Mouse (Mus musculus) kidney, embryonic 16.5 days (tissue): ENCODE results near the gene Olfr370. TPM values are rescaled to one million over a fixed set of nuclear protein-coding genes. Genes with fewer than 3 reads are reported as not detected.
A peak's percentile ranks its signal among the peaks of the same experiment; 100 is the strongest.

ENCODE experiments used
- ATAC-seq: fragments of 200-750 bp; cut with Nextera tagmentation; 2 replicates; pipeline ENCODE4 v1.8.0; 2017; ENCODE audit warnings: moderate TSS enrichment; ENCODE audit not compliant: low FRiP score, low TSS enrichment
- H3K27ac ChIP-seq: fragments of 300-500 bp; sonication (generic); 2 replicates; pipeline ENCODE4 v1.5.1; 2014; ENCODE audit warnings: low read length
- H3K27me3 ChIP-seq: fragments of 300-500 bp; sonication (generic); 2 replicates; pipeline ENCODE4 v1.6.1; 2014; ENCODE audit warnings: low read length, control low read depth, mixed read lengths; ENCODE audit not compliant: insufficient read depth
- H3K36me3 ChIP-seq: fragments of 300-500 bp; sonication (generic); 2 replicates; pipeline ENCODE4 v1.6.1; 2014; ENCODE audit warnings: low read length, control low read depth, mixed read lengths; ENCODE audit not compliant: insufficient read depth
- H3K4me1 ChIP-seq: fragments of 300-500 bp; sonication (generic); 2 replicates; pipeline ENCODE4 v1.6.1; 2014; ENCODE audit warnings: low read length, control low read depth, mixed read lengths; ENCODE audit not compliant: insufficient read depth
- H3K4me2 ChIP-seq: fragments of 300-500 bp; sonication (generic); replicated peaks from 2 replicates; pipeline ENCODE4 v1.6.1; 2014; ENCODE audit warnings: low read depth, low read length
- H3K4me3 ChIP-seq: fragments of 300-500 bp; sonication (generic); 2 replicates; pipeline ENCODE4 v1.5.1; 2014; ENCODE audit warnings: mild to moderate bottlenecking, low read length
- H3K9ac ChIP-seq: fragments of 300-500 bp; sonication (generic); replicated peaks from 2 replicates; pipeline ENCODE4 v1.6.1; 2014; ENCODE audit warnings: low read length
- H3K9me3 ChIP-seq: fragments of 300-500 bp; sonication (generic); 2 replicates; pipeline ENCODE4 v1.6.1; 2016; ENCODE audit warnings: low read length, control low read depth
- WGBS: fragments of 180-500 bp; shearing (Covaris S2); extraction: QIAGEN DNeasy Blood & Tissue Kit; methylation state at CpG from one replicate; pipeline ENCODE4 v1.1.7; 2014; 5-methylcytosine and 5-hydroxymethylcytosine counted together
- polyA plus RNA-seq: library from polyadenylated mRNA; unstranded; fragments of >200 nt; fragmentation: Nextera tagmentation; extraction: Ambion mirVana; gene quantifications from 2 replicates; pipeline ENCODE4 v1.2.1, GENCODE M21; 2015

Olfr370 gene
- polyA plus RNA-seq, 1 experiment from 2014 or later, result not detected

GRCm38 (mm10) chr8:83583236-83583635, 47.7 kb downstream of the Olfr370 start:
- H3K4me3 ChIP-seq, result no peak overlapping the region
- H3K4me1 ChIP-seq, result peaks cover 36% of the 10 kb centered on the region

GRCm38 (mm10) chr8:83584771-83585170, 49.2 kb downstream of the Olfr370 start:
- Histone ChIP-seq H3K27me3 (no peaks in the 10 kb centered on the region), H3K4me1 (peaks cover 29% of the 10 kb centered on the region), H3K4me2 (no peak overlapping the region), H3K9me3 (no peaks in the 10 kb centered on the region), H3K4me3 (no peak overlapping the region), H3K27ac (no peak overlapping the region), H3K36me3 (0 out of 2 replicates have a peak, but pooled peaks cover 4% of the 10 kb centered on the region), H3K9ac (no peak overlapping the region)
- ATAC-seq, result no peak
- 94% methylated on average over 1 of the region's 1 CpGs for WGBS

More at GRCm38 (mm10) chr8:83583236-83583635, 47.7 kb downstream of the Olfr370 start:
- no peak overlapping the region for H3K27ac ChIP-seq
- no peak overlapping the region for H3K4me2 ChIP-seq
- H3K27me3 ChIP-seq, result no peaks in the 10 kb centered on the region
- H3K9ac ChIP-seq, result no peak overlapping the region
- no peaks in the 10 kb centered on the region for H3K9me3 ChIP-seq
- ATAC-seq, result no peak
- 0 out of 2 replicates have a peak, but pooled peaks cover 4% of the 10 kb centered on the region for H3K36me3 ChIP-seq
- 86% methylated on average over 15 of the region's 15 CpGs for WGBS

DNA sequence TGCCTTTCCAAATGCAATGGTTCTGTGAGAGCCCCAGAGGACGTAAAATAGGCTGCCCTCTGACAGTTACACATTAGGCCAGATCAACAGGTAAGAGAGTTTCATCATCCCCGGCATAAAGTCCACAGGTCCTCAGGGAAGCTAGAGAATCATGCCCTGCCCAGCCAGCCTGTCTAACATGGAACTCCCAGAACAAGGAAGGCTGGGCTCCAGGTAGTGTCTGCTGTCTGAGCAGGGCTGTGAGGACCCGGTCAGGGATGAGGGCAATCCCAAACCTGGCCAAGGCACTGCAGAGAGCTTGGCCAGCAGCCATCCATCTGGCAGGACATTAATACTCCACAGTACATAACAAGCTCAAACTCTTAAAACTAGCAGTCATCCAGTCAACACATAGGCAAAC, 49.8 kb downstream of the Olfr370 start:
- no peak overlapping the region for H3K27ac ChIP-seq
- H3K4me2 ChIP-seq, result no peak overlapping the region
- H3K9ac ChIP-seq, result no peak overlapping the region
- H3K27me3 ChIP-seq, result no peaks in the 10 kb centered on the region
- WGBS, result 70% methylated on average over 3 of the region's 3 CpGs
- H3K36me3 ChIP-seq, result 0 out of 2 replicates have a peak, but pooled peaks cover 4% of the 10 kb centered on the region
- H3K4me3 ChIP-seq, result no peak overlapping the region
- no peak for ATAC-seq
- H3K9me3 ChIP-seq, result no peaks in the 10 kb centered on the region
- peaks cover 28% of the 10 kb centered on the region for H3K4me1 ChIP-seq

DNA sequence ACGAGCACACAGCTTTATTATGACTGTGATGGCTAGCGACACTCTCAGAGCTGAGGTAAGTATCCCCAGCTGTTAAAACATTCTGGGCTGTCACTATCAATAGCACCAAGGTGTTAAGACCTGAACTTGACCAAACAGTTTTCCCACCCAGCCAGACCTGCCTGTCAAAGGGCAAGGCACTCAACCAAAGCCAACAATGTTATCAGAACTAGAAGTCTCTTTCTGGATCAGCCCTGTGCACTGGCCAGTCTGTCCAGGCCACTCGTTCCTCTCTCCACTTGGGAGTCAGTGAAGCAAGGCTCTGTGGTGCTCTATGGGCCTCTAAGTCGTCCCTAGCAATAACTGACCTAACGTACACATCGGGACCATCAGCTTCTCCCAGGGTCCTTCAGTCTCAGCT, 52.1 kb downstream of the Olfr370 start:
- H3K9ac ChIP-seq, result no peak overlapping the region
- 53% methylated on average over 6 of the region's 6 CpGs for WGBS
- H3K4me3 ChIP-seq, result no peak overlapping the region
- H3K27me3 ChIP-seq, result no peaks in the 10 kb centered on the region
- no peaks in the 10 kb centered on the region for H3K9me3 ChIP-seq
- no peak for ATAC-seq
- no peak overlapping the region for H3K27ac ChIP-seq
- H3K36me3 ChIP-seq, result 0 out of 2 replicates have a peak, but pooled peaks cover 4% of the 10 kb centered on the region
- peaks cover 31% of the 10 kb centered on the region for H3K4me1 ChIP-seq
- H3K4me2 ChIP-seq, result no peak overlapping the region

GRCm38 (mm10) chr8:83588886-83589285, 53.3 kb downstream of the Olfr370 start:
- H3K36me3 ChIP-seq, result 0 out of 2 replicates have a peak, but pooled peaks cover under 1% of the 10 kb centered on the region
- no peak for ATAC-seq
- peaks cover 35% of the 10 kb centered on the region for H3K4me1 ChIP-seq
- H3K4me2 ChIP-seq, result no peak overlapping the region
- no peak overlapping the region for H3K9ac ChIP-seq
- no peaks in the 10 kb centered on the region for H3K27me3 ChIP-seq
- H3K9me3 ChIP-seq, result no peaks in the 10 kb centered on the region
- no peak overlapping the region for H3K27ac ChIP-seq
- 95% methylated on average over 5 of the region's 5 CpGs for WGBS
- H3K4me3 ChIP-seq, result no peak overlapping the region

DNA sequence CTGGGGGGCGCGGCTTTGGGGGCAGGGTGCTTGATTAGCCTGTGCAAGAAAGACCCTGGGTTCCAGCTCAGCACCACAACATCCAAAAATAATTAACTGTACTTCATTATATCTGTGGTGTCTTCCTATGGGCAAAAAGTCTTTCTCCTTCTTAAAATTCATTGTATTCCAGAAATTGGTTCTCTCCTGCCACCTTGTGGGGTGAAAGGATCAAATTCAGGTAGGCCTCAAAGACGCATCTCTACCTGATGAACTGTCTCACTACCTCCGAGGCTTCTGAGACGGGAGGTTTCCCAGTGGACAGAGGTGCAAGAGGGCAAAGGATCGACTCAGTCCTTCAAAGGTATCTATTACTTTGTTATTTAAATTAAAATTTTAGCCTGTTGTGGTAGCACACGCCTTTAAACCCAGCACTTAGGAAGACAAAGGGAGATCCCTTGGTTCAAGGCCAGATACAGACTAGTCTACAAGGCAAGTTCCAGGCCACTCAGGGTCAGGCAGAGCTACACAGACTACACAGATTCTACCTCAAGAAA, 55.0 kb downstream of the Olfr370 start:
- no peak overlapping the region for H3K4me3 ChIP-seq
- no peaks in the 10 kb centered on the region for H3K9me3 ChIP-seq
- H3K4me1 ChIP-seq, result peaks cover 35% of the 10 kb centered on the region
- H3K4me2 ChIP-seq, result no peak overlapping the region
- no peaks in the 10 kb centered on the region for H3K27me3 ChIP-seq
- H3K9ac ChIP-seq, result no peak overlapping the region; the same call in 1 of the 2 replicates
- no peak overlapping the region for H3K27ac ChIP-seq
- no peaks in the 10 kb centered on the region for H3K36me3 ChIP-seq
- 70% methylated on average over 7 of the region's 7 CpGs for WGBS
- ATAC-seq, result no peak

DNA sequence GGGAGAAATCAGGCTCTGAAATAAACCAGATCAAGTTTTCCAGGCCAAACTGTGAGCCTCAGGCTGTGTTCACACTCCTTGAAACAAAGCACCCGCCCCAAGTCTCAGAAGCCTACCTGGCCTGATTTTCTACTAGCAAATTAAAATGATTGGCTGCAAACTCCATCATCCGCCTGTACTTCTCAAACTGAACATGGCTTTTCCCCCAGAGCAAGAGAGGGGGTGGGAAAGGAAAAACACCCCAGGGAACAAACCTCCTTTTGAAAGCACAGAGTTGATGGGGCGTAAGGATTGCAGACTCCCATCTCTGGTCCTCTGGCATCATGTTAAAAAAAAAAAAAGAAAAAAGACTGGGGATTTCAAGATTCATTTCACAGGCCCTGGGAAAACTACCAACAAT, 57.1 kb downstream of the Olfr370 start:
- WGBS, result 59% methylated on average over 3 of the region's 3 CpGs
- H3K9ac ChIP-seq, result peak overlapping the region; percentile 58
- ATAC-seq, result no peak

DNA sequence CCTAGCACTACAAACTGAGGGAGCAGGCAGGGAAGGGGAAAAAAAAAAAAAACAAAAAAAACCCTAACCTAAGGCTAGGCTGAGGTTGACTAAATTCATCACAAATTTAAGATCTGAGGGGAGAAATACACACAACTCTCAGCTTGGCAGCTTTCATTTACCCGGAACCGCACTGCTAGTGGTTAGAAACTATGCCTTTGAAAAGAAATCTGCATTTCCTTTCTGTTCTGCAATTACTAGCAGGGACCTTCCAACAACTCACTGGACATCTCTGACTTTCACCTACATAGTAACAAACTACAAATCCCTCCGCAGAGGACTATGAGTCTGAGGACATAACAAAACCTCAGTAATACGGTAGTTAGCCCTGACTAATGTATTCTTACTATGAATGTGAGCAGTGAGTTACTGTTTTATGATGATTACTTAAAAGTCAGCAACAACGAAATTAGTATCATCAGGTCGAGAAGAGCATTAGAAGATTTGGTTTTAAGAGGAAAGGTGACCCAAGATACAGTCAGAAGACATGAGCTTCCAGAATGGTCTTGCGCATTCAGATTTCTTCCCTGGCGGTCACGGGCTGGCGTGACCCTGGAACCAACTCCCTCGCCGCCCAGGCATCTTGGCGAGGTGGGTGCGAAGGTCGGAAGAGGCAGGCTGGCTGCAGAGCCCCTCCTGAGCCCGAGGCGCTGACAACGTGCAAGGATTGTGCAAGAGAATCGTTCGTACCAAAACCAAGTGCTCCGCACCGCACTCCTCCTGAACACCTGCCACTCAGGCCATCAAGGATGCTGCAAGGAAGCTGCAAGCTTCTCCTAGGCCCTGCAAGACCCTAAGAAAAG, 58.0 kb downstream of the Olfr370 start:
- peak; percentile 41 for ATAC-seq
- Histone ChIP-seq H3K9me3 (no peaks in the 10 kb centered on the region), H3K27ac (peak overlapping the region; percentile 82), H3K9ac (peak overlapping the region; percentile 79), H3K4me3 (peak overlapping the region; percentile 72), H3K27me3 (no peaks in the 10 kb centered on the region), H3K36me3 (no peaks in the 10 kb centered on the region), H3K4me1 (peaks cover 26% of the 10 kb centered on the region), H3K4me2 (peak overlapping the region; percentile 91)
- WGBS, result 4% methylated on average over 22 of the region's 22 CpGs

More for the DNA sequence above, 57.1 kb downstream of the Olfr370 start:
- H3K9me3 ChIP-seq, result no peaks in the 10 kb centered on the region
- H3K4me1 ChIP-seq, result peaks cover 34% of the 10 kb centered on the region
- H3K27ac ChIP-seq, result no peak overlapping the region
- H3K36me3 ChIP-seq, result no peaks in the 10 kb centered on the region
- H3K4me2 ChIP-seq, result peak overlapping the region; percentile 91
- peak overlapping the region; percentile 72 for H3K4me3 ChIP-seq
- H3K27me3 ChIP-seq, result no peaks in the 10 kb centered on the region

DNA sequence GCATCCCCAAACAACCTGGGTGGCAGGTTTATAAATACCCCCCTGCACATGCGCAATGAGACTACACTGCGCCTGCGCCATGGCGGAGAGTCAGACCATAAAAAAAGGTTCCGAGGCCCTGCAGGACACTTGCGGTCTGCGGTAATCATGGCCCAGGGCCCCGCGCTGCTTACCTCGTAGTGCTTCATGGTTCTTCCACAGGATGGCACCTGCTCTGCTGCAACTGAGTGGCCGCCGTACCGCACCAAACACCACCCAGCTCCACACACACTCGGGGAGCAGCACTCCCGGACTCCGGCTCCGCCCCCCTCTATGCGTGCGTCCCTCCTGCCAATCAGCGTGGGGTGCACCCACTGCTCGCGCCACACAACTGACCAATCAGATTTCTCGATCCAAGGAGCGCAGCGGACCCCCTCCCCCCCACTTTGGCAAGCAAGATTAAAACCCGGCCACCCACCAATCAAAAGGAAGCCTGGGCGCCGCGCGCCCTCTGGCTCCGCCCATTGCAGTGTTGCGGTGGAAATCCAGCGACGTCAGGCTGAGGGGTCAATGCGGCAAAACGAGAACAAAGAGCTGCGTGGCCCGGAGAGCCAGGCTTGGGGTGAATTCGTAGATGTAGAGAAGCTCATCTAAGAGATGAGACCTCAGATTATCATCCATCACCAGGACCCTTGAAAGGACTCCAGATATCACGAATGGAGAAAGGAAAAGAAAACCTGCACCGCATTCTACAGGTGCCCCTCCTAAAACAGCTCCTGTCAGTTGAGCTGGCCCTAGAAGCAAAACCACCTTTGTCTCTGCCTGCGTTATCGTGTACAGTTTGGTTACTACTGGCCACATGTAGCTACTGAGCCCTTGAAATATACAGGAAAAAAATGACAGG, 58.8 kb downstream of the Olfr370 start:
- Histone ChIP-seq H3K4me3 (peak overlapping the region; percentile 72), H3K4me2 (peak overlapping the region; percentile 91), H3K27me3 (no peaks in the 10 kb centered on the region), H3K9ac (peak overlapping the region; percentile 79), H3K27ac (peak overlapping the region; percentile 90), H3K4me1 (peaks cover 23% of the 10 kb centered on the region), H3K36me3 (no peaks in the 10 kb centered on the region), H3K9me3 (no peaks in the 10 kb centered on the region)
- peak; percentile 99 for ATAC-seq
- 0% methylated on average over 43 of the region's 43 CpGs for WGBS
